ENCODE assay signal across 10 mouse cellular contexts in genomic region chr10:86387821-86388440, GRCm38 (mm10).
DNase-seq lines count a peak whose midpoint lies in the region; ATAC-seq and TF ChIP-seq lines count a peak whose summit lies in the region.
"Had no signal": no experiment of that assay in that cellular context is flagged by ENCODE, and none has a peak within 500 bp of the region (broad histone marks: within the 10 kb centered on the region; RNA-seq: fewer than 3 reads in every experiment).

No protein-coding gene starts in this region.

- no peaks in the 10 kb centered on the region for H3K27me3 ChIP-seq in forebrain, embryonic 15.5 days
- no peaks in the 10 kb centered on the region for H3K27me3 ChIP-seq in forebrain, embryonic 12.5 days
- no peaks in the 10 kb centered on the region for H3K27me3 ChIP-seq in lung, postnatal 0 days (replicated peaks; ENCODE audit: insufficient read depth, low read length)
- H3K27me3 ChIP-seq in cerebellum, adult 2 months (ENCODE audit: control insufficient read depth, insufficient read depth, low read length) = no peaks in the 10 kb centered on the region
- H3K27me3 ChIP-seq: CH12.LX had no signal

- no peaks in the 10 kb centered on the region for H3K36me3 ChIP-seq in forebrain, embryonic 15.5 days
- no peaks in the 10 kb centered on the region for H3K36me3 ChIP-seq in forebrain, embryonic 12.5 days (replicated peaks)
- H3K36me3 ChIP-seq in lung, postnatal 0 days (ENCODE audit: insufficient read depth, low read length) = no peaks in the 10 kb centered on the region

- H3K27ac ChIP-seq in forebrain, embryonic 15.5 days (replicated peaks) = 0 out of 2 replicates have a peak overlapping the region, but pooled peaks have one; percentile 3
- no peak overlapping the region for H3K27ac ChIP-seq in forebrain, embryonic 12.5 days
- H3K27ac ChIP-seq in lung, postnatal 0 days (ENCODE audit: low read length) = no peak overlapping the region
- no peak overlapping the region for H3K27ac ChIP-seq in cerebellum, adult 2 months (ENCODE audit: insufficient read depth, low read length)
- H3K27ac ChIP-seq in gastrocnemius, adult 2 months = no peak overlapping the region

- TF ChIP-seq POLR2A in lung, adult 2 months (IDR thresholded peaks at IDR 0.05; ENCODE audit: borderline replicate concordance, extremely low read depth, low read depth, low read length) = no peak
- no peak for TF ChIP-seq POLR2A in cerebellum, adult 2 months (IDR thresholded peaks at IDR 0.05; ENCODE audit: borderline replicate concordance, insufficient read depth, low read length)

- ATAC-seq in forebrain, embryonic 15.5 days (replicated peaks) = peak; percentile 64
- no peak for ATAC-seq in forebrain, embryonic 12.5 days (ENCODE audit: low FRiP score)
- no peak for ATAC-seq in lung, postnatal 0 days
- peak; percentile 45 for ATAC-seq in megakaryocyte-erythroid progenitor cell, adult 5-6 weeks (replicated peaks; ENCODE audit: low FRiP score, low TSS enrichment, poor library complexity, severe bottlenecking)

- TF ChIP-seq CTCF in lung, postnatal 0 days (IDR thresholded peaks at IDR 0.05) = no peak
- TF ChIP-seq CTCF in lung, adult 2 months (IDR thresholded peaks at IDR 0.05; ENCODE audit: insufficient read depth, low read length) = no peak
- no peak for TF ChIP-seq CTCF in cerebellum, adult 2 months (IDR thresholded peaks at IDR 0.05; ENCODE audit: borderline replicate concordance, insufficient read depth, low read depth, low read length)
- no peak for TF ChIP-seq CTCF in gastrocnemius, adult 2 months (IDR thresholded peaks at IDR 0.05)

- TF ChIP-seq EP300 in lung, postnatal 0 days (IDR thresholded peaks at IDR 0.05) = no peak

- H3K9me3 ChIP-seq in forebrain, embryonic 15.5 days = no peaks in the 10 kb centered on the region
- no peaks in the 10 kb centered on the region for H3K9me3 ChIP-seq in forebrain, embryonic 12.5 days
- H3K9me3 ChIP-seq in lung, postnatal 0 days (ENCODE audit: low read length) = no peaks in the 10 kb centered on the region

- H3K4me3 ChIP-seq in forebrain, embryonic 15.5 days = no peak overlapping the region
- no peak overlapping the region for H3K4me3 ChIP-seq in forebrain, embryonic 12.5 days (replicated peaks)
- no peak overlapping the region for H3K4me3 ChIP-seq in lung, postnatal 0 days (ENCODE audit: low read depth, low read length)
- H3K4me3 ChIP-seq in lung, adult 2 months (replicated peaks; ENCODE audit: extremely low read depth, low read depth, low read length) = no peak overlapping the region
- no peak overlapping the region for H3K4me3 ChIP-seq in cerebellum, adult 2 months (replicated peaks; ENCODE audit: insufficient read depth, low read depth, low read length)
- H3K4me3 ChIP-seq in gastrocnemius, adult 2 months = no peak overlapping the region

- 71% methylated on average over 5 of the region's 5 CpGs for WGBS in forebrain, embryonic 15.5 days
- WGBS in forebrain, embryonic 12.5 days = 84% methylated on average over 5 of the region's 5 CpGs
- 37% methylated on average over 5 of the region's 5 CpGs for WGBS in lung, postnatal 0 days
- 56% methylated on average over 5 of the region's 5 CpGs for WGBS in lung, adult 2 months
- 39% methylated on average over 5 of the region's 5 CpGs for WGBS in cerebellum, adult 2 months

- no peak overlapping the region for H3K9ac ChIP-seq in forebrain, embryonic 15.5 days (replicated peaks)
- no peak overlapping the region for H3K9ac ChIP-seq in forebrain, embryonic 12.5 days
- H3K9ac ChIP-seq in lung, postnatal 0 days (replicated peaks; ENCODE audit: low read depth) = no peak overlapping the region

- intact Hi-C loops in gastrocnemius, adult 2 months (cut with DNase I) = no loop called here

- H3K4me1 ChIP-seq in forebrain, embryonic 15.5 days = peaks cover 30% of the 10 kb centered on the region
- H3K4me1 ChIP-seq in forebrain, embryonic 12.5 days = peaks cover 17% of the 10 kb centered on the region
- peaks cover 8% of the 10 kb centered on the region; the same call in 1 of the 2 replicates for H3K4me1 ChIP-seq in lung, postnatal 0 days (ENCODE audit: insufficient read depth, low read depth, low read length)
- H3K4me1 ChIP-seq in lung, adult 2 months (ENCODE audit: control insufficient read depth, insufficient read depth, low read length) = peaks cover 3% of the 10 kb centered on the region; the same call in 1 of the 2 replicates
- H3K4me1 ChIP-seq in cerebellum, adult 2 months (ENCODE audit: control insufficient read depth, insufficient read depth, low read length) = peaks cover 15% of the 10 kb centered on the region

- peak; percentile 29 for DNase-seq in lung, postnatal 0 days (ENCODE audit: low spot score)
- no peak for DNase-seq in lung, adult 2 months
- DNase-seq in cerebellum, adult 2 months = peak; percentile 57 to 71
- DNase-seq in retina, postnatal 1 day = no peak
- no peak for DNase-seq in gastrocnemius, adult 2 months
- DNase-seq: heart, adult 18-20 months had no signal

- H3K4me2 ChIP-seq in forebrain, embryonic 15.5 days (replicated peaks) = no peak overlapping the region
- no peak overlapping the region for H3K4me2 ChIP-seq in forebrain, embryonic 12.5 days
- H3K4me2 ChIP-seq in lung, postnatal 0 days (replicated peaks; ENCODE audit: low read depth, low read length) = no peak overlapping the region

Comparison
In these comparisons a context has a peak if more than half of its experiments do, and no peak if none do; other contexts are left out.
1. ATAC-seq: peak in forebrain, embryonic 15.5 days (single experiment) and megakaryocyte-erythroid progenitor cell, adult 5-6 weeks (single experiment); none in forebrain, embryonic 12.5 days (single experiment) and lung, postnatal 0 days (single experiment).
2. DNase-seq: peak in lung, postnatal 0 days (single experiment) and cerebellum, adult 2 months (2 of 2); none in lung, adult 2 months (single experiment), retina, postnatal 1 day (single experiment) and gastrocnemius, adult 2 months (single experiment).